Mouse (Mus musculus): Measurements from ENCODE around the gene Olfr794. TPM values are rescaled to one million over a fixed set of nuclear protein-coding genes. Genes with fewer than 3 reads are reported as not detected.

The Olfr794 gene
- total RNA-seq (2022): not detected

DNA sequence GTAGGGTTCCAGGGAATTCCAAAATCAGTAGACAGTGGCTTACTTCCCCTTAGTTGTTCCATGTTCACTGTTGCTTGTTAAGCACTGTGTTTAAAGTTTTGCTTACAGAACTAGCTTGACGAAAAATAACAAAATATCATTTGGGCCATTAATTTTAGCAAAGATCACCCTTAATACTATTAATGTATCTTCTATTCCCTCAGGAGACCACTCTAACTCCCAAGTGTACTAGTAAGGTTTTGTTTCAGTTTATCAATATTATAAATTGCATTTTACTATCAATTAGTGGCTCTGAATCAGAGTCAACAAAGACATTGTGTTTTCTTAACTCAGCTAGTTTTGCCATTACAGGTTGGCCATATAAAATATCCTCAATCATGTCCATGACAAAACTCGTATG is at the start of gene Olfr794:
TSS of gene Olfr794 (plus strand) at position 301 of the 400 bp plus-strand sequence.
- no peak for DNase-seq (ENCODE audit: low spot score in 2 of 2)

DNA sequence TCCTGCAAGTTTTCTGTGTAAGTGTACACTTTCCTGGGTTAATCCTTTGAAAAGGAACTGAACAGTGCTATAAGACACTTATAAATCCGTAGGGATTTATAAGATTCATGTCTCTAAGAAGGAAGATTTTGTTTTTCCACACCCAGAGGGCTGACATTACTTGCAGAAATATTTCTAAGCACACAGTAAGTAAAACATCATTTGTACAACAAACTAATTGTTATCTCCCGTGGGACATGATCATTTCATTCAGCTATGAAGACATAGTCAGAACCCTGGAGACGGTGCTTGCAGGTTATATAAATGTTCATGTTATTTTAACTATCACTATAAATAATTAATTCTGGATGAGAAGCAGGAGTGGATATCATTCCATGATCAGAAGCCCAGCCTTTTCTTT is 46.0 kb upstream of the Olfr794 start, which contains the start of gene Olfr791:
TSS of gene Olfr791 (plus strand) at position 301 of the 400 bp plus-strand sequence.
- DNase-seq (ENCODE audit: low spot score in 2 of 2): no peak

DNA sequence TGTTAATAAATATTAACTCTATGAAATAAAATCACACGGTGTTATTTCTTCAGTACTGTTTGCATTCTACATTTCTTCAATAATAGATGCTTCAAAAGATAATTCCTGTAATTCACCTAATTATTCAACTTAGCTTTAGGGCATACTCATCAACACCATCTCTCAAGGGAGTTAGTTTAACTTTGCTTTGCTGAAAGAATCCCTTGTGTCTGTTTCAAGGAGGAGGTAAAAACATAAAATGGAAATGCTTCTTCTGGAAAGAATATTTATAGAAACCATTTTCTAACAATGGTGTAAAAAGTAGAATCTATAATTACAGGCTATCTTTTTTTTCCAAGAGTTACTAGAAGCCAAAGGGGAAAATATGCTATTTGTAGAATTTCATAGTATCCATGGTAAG is 28.6 kb upstream of the Olfr794 start, which contains the start of gene Olfr792:
TSS of gene Olfr792 (plus strand) at position 301 of the 400 bp plus-strand sequence.
- no peak for DNase-seq (ENCODE audit: low spot score in 2 of 2)

DNA sequence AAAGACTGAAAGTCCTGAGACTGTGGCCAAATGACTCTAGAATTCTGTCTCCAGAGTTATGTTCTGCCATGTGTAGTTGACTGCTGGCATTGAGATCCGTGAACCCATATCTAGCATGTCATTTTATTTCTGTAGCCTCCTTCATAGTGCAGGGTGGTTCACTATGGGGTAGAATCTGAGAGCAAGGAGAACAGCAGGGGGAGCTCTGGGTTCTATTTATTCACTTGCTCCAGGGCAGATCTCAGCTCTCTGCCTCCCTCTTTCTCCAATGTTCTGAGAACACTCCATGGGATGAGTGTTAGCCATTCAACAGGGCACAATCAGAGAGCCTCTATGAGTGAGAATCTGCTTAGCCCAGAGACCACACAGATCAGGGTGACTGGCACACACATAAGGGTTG is 18.1 kb upstream of the Olfr794 start:
- peak in 1 of 2 experiments; percentile 7 for DNase-seq (ENCODE audit: low spot score in 2 of 2)

DNA sequence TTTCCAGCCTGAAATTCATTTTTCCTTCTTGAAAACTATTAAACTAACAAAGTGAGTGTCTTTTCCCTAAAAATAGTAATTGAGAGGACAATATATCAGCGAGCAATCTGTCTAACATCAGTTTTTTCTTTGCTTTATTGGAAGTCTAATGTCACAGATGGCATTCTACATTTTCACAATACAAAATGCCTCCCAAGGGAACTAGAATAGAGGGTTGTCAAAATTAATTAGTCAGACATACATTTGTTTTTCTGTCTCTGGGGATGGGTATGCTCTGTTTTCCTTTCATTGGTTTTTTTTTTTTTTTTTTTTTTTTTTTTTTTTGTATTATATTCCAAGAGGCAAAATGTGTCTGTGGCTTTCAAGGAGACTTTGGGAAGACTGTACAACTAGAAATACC is 9.6 kb downstream of the Olfr794 start:
- no peak for DNase-seq (ENCODE audit: low spot score in 2 of 2)

DNA sequence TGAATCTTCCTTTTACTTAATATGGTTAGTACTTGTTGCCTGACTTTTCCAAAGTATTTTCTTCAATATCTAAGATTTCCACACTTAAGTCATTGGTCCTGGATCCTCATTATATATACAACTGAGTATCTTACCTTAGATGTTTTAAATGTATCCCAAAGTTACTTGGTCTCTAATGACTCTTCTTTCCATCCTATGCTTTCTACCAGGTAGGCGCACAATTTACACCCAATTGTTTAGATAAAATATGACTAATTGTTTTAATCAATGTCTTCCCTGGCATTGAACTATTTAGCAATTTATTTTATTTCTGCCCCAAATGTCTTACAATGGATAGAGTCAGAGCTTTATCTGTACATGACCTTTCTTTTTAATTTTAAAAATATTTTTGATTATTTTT is 45.0 kb downstream of the Olfr794 start, which contains the start of gene Olfr796:
TSS of gene Olfr796 (minus strand) at position 101 of the 400 bp plus-strand sequence.
- DNase-seq (ENCODE audit: low spot score in 2 of 2): no peak

DNA sequence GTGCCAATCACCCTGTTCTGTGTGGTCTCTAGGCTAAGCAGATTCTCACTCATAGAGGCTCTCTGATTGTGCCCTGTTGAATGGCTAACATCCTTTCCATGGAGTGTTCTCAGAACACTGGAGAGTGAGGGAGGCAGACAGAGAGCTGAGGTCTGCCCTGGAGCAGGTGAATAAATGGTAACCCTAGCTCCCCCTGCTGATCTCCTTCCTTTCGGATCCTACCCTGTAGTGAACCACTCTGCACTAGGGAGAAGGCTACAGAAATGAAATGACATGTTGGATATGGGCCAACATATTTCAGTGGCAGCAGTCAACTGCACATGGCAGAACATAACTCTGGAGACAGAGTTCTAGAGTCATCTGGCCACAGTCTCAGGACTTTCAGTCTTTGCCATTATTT is 54.3 kb downstream of the Olfr794 start:
- no peak for DNase-seq (ENCODE audit: low spot score in 2 of 2)

Small RNA genes within 50 kb of the gene (microRNA-seq; reads per million reads assigned to microRNA genes)
- gene Gm23252: 0 reads per million in 2 experiments

Other genes with a start within 250 kb of the Olfr794 start
- not detected for gene Olfr780, start 249.5 kb upstream of the Olfr794 start, total RNA-seq (2022)
- gene Olfr781, start 238.8 kb upstream of the Olfr794 start, total RNA-seq (2022): not detected
- gene Olfr782, start 218.8 kb upstream of the Olfr794 start, total RNA-seq (2022): not detected
- under 1 TPM in 3 of 4 experiments, not detected in 1; 0.14 to 0.23 (median 0.22) TPM for gene Olfr784, start 183.6 kb upstream of the Olfr794 start, total RNA-seq (2022)
- not detected for gene Olfr785, start 162.2 kb upstream of the Olfr794 start, total RNA-seq (2022)
- gene Olfr786, start 140.3 kb upstream of the Olfr794 start, total RNA-seq (2022): not detected
- not detected for gene Olfr787, start 105.8 kb upstream of the Olfr794 start, total RNA-seq (2022)
- gene Olfr788, start 96.7 kb upstream of the Olfr794 start, total RNA-seq (2022): not detected
- not detected for gene Olfr789, start 82.9 kb upstream of the Olfr794 start, total RNA-seq (2022)
- not detected for gene Olfr790, start 69.2 kb upstream of the Olfr794 start, total RNA-seq (2022)
- gene Olfr791, start 45.9 kb upstream of the Olfr794 start, total RNA-seq (2022): not detected
- gene Olfr792, start 28.5 kb upstream of the Olfr794 start, total RNA-seq (2022): not detected
- not detected for gene Olfr796, start 44.9 kb downstream of the Olfr794 start, total RNA-seq (2022)
- gene Olfr798, start 60.3 kb downstream of the Olfr794 start, total RNA-seq (2022): not detected
- not detected for gene Olfr799, start 69.8 kb downstream of the Olfr794 start, total RNA-seq (2022)
- not detected for gene Olfr800, start 90.0 kb downstream of the Olfr794 start, total RNA-seq (2022)
- gene Olfr801, start 106.2 kb downstream of the Olfr794 start, total RNA-seq (2022): not detected
- gene Olfr802, start 120.5 kb downstream of the Olfr794 start, total RNA-seq (2022): not detected
- not detected for gene Olfr803, start 126.6 kb downstream of the Olfr794 start, total RNA-seq (2022)
- not detected for gene Olfr804, start 135.6 kb downstream of the Olfr794 start, total RNA-seq (2022)
- not detected for gene Olfr805, start 161.7 kb downstream of the Olfr794 start, total RNA-seq (2022)
- not detected for gene Olfr806, start 174.3 kb downstream of the Olfr794 start, total RNA-seq (2022)
- not detected for gene Olfr807, start 190.1 kb downstream of the Olfr794 start, total RNA-seq (2022)
- gene Olfr808, start 197.8 kb downstream of the Olfr794 start, total RNA-seq (2022): not detected
- gene Olfr809, start 207.0 kb downstream of the Olfr794 start, total RNA-seq (2022): not detected
- gene Olfr810, start 227.3 kb downstream of the Olfr794 start, total RNA-seq (2022): not detected
- gene Olfr811, start 236.7 kb downstream of the Olfr794 start, total RNA-seq (2022): not detected